8 mouse cellular contexts compared by ENCODE assay signal in genomic region chr12:105453670-105454257, GRCm38 (mm10). TPM values are rescaled to one million over a fixed set of nuclear protein-coding genes. Genes with fewer than 3 reads are reported as not detected.
A peak's percentile ranks its signal among the peaks of the same experiment; 100 is the strongest.
DNase-seq lines count a peak whose midpoint lies in the region; ATAC-seq and TF ChIP-seq lines count a peak whose summit lies in the region.

D430019H16Rik (plus strand) TSS chr12:105453856.

- intact Hi-C loops in heart, postnatal 25 days (cut with DNase I), result no loop called here

- peak within 1 kb of the TSS; percentile 56 for H3K4me2 ChIP-seq in liver, embryonic 15.5 days

- under 1% methylated on average over 38 of the region's 38 CpGs for WGBS in liver, embryonic 15.5 days (ENCODE audit: insufficient replicate concordance)
- WGBS in olfactory bulb, adult 2 months, result under 1% methylated on average over 38 of the region's 38 CpGs

- H3K27ac ChIP-seq in liver, embryonic 15.5 days (replicated peaks), result no peak within 1 kb of the TSS
- peak within 1 kb of the TSS; percentile 18 for H3K27ac ChIP-seq in olfactory bulb, adult 2 months (ENCODE audit: insufficient read depth, low read depth, low read length)

- peaks cover 31% of the 10 kb centered on the region for H3K4me1 ChIP-seq in E14TG2a.4 (replicated peaks; ENCODE audit: low read depth, low read length)
- peaks cover 6% of the 10 kb centered on the region; the same call in 1 of the 2 replicates for H3K4me1 ChIP-seq in liver, embryonic 15.5 days (replicated peaks)
- peaks cover 21% of the 10 kb centered on the region for H3K4me1 ChIP-seq in olfactory bulb, adult 2 months (ENCODE audit: control insufficient read depth, insufficient read depth, low read length)

- no peak for ATAC-seq in liver, embryonic 15.5 days (ENCODE audit: insufficient read depth)

- DNase-seq in brain, embryonic 14.5 days (ENCODE audit: low read depth), result peak; percentile 93
- peak; percentile 80 for DNase-seq in forelimb bud, embryonic 11.5 days (ENCODE audit: low read depth, low spot score)
- peak; percentile 52 for DNase-seq in heart, postnatal 25 days (ENCODE audit: low spot score)
- DNase-seq in kidney, postnatal 4 days, result peak; percentile 88 to 92
- no peak for DNase-seq in thymus, postnatal 10 days (ENCODE audit: low spot score in 2 of 2)

- peak within 1 kb of the TSS; percentile 79 for H3K4me3 ChIP-seq in E14TG2a.4 (replicated peaks; ENCODE audit: low read length)
- peak within 1 kb of the TSS; percentile 31 for H3K4me3 ChIP-seq in liver, embryonic 15.5 days (replicated peaks)
- peak within 1 kb of the TSS; percentile 63 for H3K4me3 ChIP-seq in olfactory bulb, adult 2 months (ENCODE audit: insufficient read depth, low read depth, low read length)

- no peaks in the 10 kb centered on the region for H3K9me3 ChIP-seq in E14TG2a.4 (ENCODE audit: low read length)
- no peaks in the 10 kb centered on the region for H3K9me3 ChIP-seq in liver, embryonic 15.5 days (replicated peaks)

- peaks cover 56% of the 10 kb centered on the region for H3K27me3 ChIP-seq in E14TG2a.4 (ENCODE audit: insufficient read depth, low read length)
- H3K27me3 ChIP-seq in liver, embryonic 15.5 days, result peaks cover 27% of the 10 kb centered on the region

- peak; percentile 88 for TF ChIP-seq POLR2A in brain, embryonic 14.5 days (IDR thresholded peaks at IDR 0.05; ENCODE audit: borderline replicate concordance, extremely low read depth, insufficient read depth, insufficient read length, poor library complexity, severe bottlenecking)
- TF ChIP-seq POLR2A in olfactory bulb, adult 2 months (IDR thresholded peaks at IDR 0.05; ENCODE audit: insufficient read depth, low read depth, low read length), result peak; percentile 75

- no peaks in the 10 kb centered on the region for H3K36me3 ChIP-seq in E14TG2a.4 (ENCODE audit: insufficient read depth, low read length)
- H3K36me3 ChIP-seq in liver, embryonic 15.5 days (replicated peaks), result no peaks in the 10 kb centered on the region

- TF ChIP-seq CTCF in E14TG2a.4 (conservative IDR thresholded peaks at IDR 0.05; ENCODE audit: low read length), result no peak
- TF ChIP-seq CTCF in brain, embryonic 14.5 days (IDR thresholded peaks at IDR 0.05; ENCODE audit: borderline replicate concordance, extremely low read depth, insufficient read depth, insufficient read length), result no peak
- no peak for TF ChIP-seq CTCF in olfactory bulb, adult 2 months (IDR thresholded peaks at IDR 0.05; ENCODE audit: insufficient read depth, low read depth, low read length)

- no peak within 1 kb of the TSS for H3K9ac ChIP-seq in liver, embryonic 15.5 days

RNA-seq across cellular contexts. Expression of gene D430019H16Rik, which starts in this region (rescaled TPM):
- polyA plus RNA-seq in brain, embryonic 14.5 days (2012; rRNA removed), result 90.3 and 133 TPM in 2 replicates
- total RNA-seq in heart, postnatal 25 days (2021), result under 1 TPM; 0.22 to 0.34 TPM
- polyA plus RNA-seq in liver, embryonic 15.5 days (2015; fragmentation: Nextera tagmentation; extraction: Ambion mirVana), result 0.03 and 0.05 TPM in 2 replicates
- not detected in 2 replicates for polyA plus RNA-seq in olfactory bulb, adult 2 months (2012; ENCODE audit: insufficient read depth, insufficient read length, low replicate concordance, missing spikeins)

Comparison
In these comparisons a context has a peak if more than half of its experiments do, and no peak if none do; other contexts are left out.
1. Peak in DNase-seq in heart, postnatal 25 days; RNA of the gene not detected or under 1 TPM.
2. DNase-seq: peak in brain, embryonic 14.5 days (single experiment), forelimb bud, embryonic 11.5 days (single experiment) and kidney, postnatal 4 days (2 of 2); none in thymus, postnatal 10 days (0 of 2).
3. Peak in every context shown above with its lines, with median percentiles within 50 percentile points of each other: H3K4me3 ChIP-seq.